In the genomic region with DNA sequence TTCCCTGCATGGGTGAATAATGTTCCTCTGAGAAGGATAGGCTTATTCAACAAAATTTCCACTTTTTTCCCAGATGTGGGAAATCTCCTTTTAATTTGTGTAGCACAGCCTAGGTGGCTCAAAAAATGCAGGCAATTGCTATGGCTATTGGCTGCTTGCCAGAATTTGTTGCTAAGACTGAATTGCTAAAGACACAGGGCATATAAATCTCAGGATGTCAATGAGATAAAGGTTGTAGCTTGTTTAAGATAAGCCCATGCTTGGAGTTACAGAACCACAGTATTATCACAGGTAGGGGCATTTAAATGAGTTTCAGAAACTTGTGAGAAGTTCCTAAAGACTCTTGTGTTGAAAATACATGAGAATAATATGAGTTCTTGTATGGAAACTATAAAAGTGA, we compare ENCODE assay signal across 18 mouse cellular contexts.
"Had no signal": no experiment of that assay in that cellular context is flagged by ENCODE, and none has a peak within 500 bp of the region (broad histone marks: within the 10 kb centered on the region; RNA-seq: fewer than 3 reads in every experiment).

No protein-coding gene starts in this region.

- H3K27ac ChIP-seq: limb, embryonic 15.5 days; liver, embryonic 14.5 days; midbrain, embryonic 12.5 days; neural tube, embryonic 12.5 days; neural tube, embryonic 15.5 days; stomach, embryonic 15.5 days had no signal

- ATAC-seq: liver, postnatal 0 days had no signal

- H3K27me3 ChIP-seq: limb, embryonic 15.5 days; midbrain, embryonic 12.5 days; neural tube, embryonic 12.5 days; neural tube, embryonic 15.5 days; stomach, embryonic 15.5 days had no signal

- H3K4me1 ChIP-seq: limb, embryonic 15.5 days; midbrain, embryonic 12.5 days; neural tube, embryonic 12.5 days; neural tube, embryonic 15.5 days; stomach, embryonic 15.5 days had no signal

- H3K9ac ChIP-seq: limb, embryonic 15.5 days; liver, embryonic 14.5 days; liver, postnatal 0 days; midbrain, embryonic 12.5 days; neural tube, embryonic 12.5 days; neural tube, embryonic 15.5 days; stomach, embryonic 15.5 days had no signal

- H3K4me2 ChIP-seq: limb, embryonic 15.5 days; liver, embryonic 11.5 days; midbrain, embryonic 12.5 days; neural tube, embryonic 12.5 days; neural tube, embryonic 15.5 days; stomach, embryonic 15.5 days had no signal

- H3K9me3 ChIP-seq: limb, embryonic 15.5 days; midbrain, embryonic 12.5 days; neural tube, embryonic 12.5 days; neural tube, embryonic 15.5 days; stomach, embryonic 15.5 days had no signal

- DNase-seq: kidney, adult 18-20 months; kidney, adult 9 months; kidney, postnatal 14 days; kidney, postnatal 4 days; liver, postnatal 0 days; lung, postnatal 14 days; lung, postnatal 4 days; right cerebral cortex, adult 18-20 months; right cerebral cortex, postnatal 14 days; right cerebral cortex, postnatal 4 days; thymus, postnatal 25 days had no signal

- H3K36me3 ChIP-seq: limb, embryonic 15.5 days; midbrain, embryonic 12.5 days; neural tube, embryonic 12.5 days; neural tube, embryonic 15.5 days; stomach, embryonic 15.5 days had no signal

- H3K4me3 ChIP-seq: limb, embryonic 15.5 days; midbrain, embryonic 12.5 days; neural tube, embryonic 12.5 days; neural tube, embryonic 15.5 days; stomach, embryonic 15.5 days had no signal
